Mouse (Mus musculus) liver, postnatal 0 days (tissue): ENCODE results near the gene Tmem150b.

Source experiments
- CTCF ChIP-seq: sonication (generic); IDR thresholded peaks from 2 replicates; pipeline ENCODE4 v1.5.1; 2016; ENCODE audit warnings: antibody characterized with exemption, low read depth
- EP300 ChIP-seq: IDR thresholded peaks from 2 replicates; pipeline ENCODE4 v1.6.1; 2016; ENCODE audit warnings: antibody characterized with exemption, low read depth, mild to moderate bottlenecking

DNA sequence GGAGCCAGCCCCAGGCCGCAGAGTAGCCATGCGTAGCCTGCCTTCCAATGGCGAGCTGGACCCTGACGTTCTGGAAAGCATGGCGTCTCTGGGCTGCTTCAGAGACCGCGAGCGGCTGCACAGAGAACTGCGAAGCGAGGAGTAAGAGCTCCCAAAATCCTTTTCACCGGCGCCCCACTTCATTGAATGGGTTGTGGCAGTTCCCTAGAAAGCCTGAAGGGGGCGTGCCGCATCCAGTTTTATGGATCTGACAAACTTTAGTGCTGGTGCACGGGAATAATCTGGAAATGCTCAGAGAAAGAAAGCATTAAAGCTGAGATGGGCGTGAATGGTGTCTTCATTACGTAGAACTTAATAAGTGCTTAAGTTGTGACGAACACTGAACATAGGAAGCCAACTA, 20.0 kb downstream of the Tmem150b start:
- TF ChIP-seq CTCF: peak; percentile 76
- no peak for TF ChIP-seq EP300
